Mouse (Mus musculus) bone marrow macrophage, adult 2 months (primary cell): ENCODE measurements around the gene Por.

ENCODE experiments used
- CTCF ChIP-seq: IDR thresholded peaks from 2 replicates; pipeline ENCODE4 v1.5.1; 2012; ENCODE audit warnings: low read depth, mild to moderate bottlenecking, low read length, moderate library complexity
- POLR2A ChIP-seq: IDR thresholded peaks from 2 replicates; pipeline ENCODE4 v1.6.1; 2012; ENCODE audit warnings: mild to moderate bottlenecking, low read depth, low read length, borderline replicate concordance

GRCm38 (mm10) chr5:135657703-135658373, 12.0 kb upstream of the Por start:
- TF ChIP-seq POLR2A, result no peak
- TF ChIP-seq CTCF, result no peak
